Mouse (Mus musculus): ENCODE results near the gene Sufu.

GRCm38 (mm10) chr19:46463446-46463845 is 66.8 kb downstream of the Sufu start:
- TF ChIP-seq POLR2A (IDR thresholded peaks at IDR 0.05; ENCODE audit: insufficient read length, low read depth) = no peak
- no peak for TF ChIP-seq TCF12 (IDR thresholded peaks at IDR 0.05; ENCODE audit: insufficient read depth, poor library complexity, severe bottlenecking)
- no peak for TF ChIP-seq E2F4 (IDR thresholded peaks at IDR 0.05; ENCODE audit: insufficient read depth)
- no peak for TF ChIP-seq POLR2AphosphoS2 (IDR thresholded peaks at IDR 0.05; ENCODE audit: insufficient read length, low read depth)
- no peak for TF ChIP-seq CEBPB (IDR thresholded peaks at IDR 0.05; ENCODE audit: insufficient read depth, poor library complexity, severe bottlenecking)
- no peak for TF ChIP-seq USF1 (IDR thresholded peaks at IDR 0.05; ENCODE audit: low read depth)
- TF ChIP-seq MYOG (IDR thresholded peaks at IDR 0.05; ENCODE audit: control insufficient read depth in 1 of 3, insufficient read depth in 1 of 3, insufficient read length in 2 of 3, low read depth in 2 of 3) = no peak
- TF ChIP-seq MYOD1 (IDR thresholded peaks at IDR 0.05; ENCODE audit: control insufficient read depth in 1 of 3, insufficient read length in 2 of 3, low read depth in 2 of 3) = no peak
- no peak for TF ChIP-seq SRF (IDR thresholded peaks at IDR 0.05; ENCODE audit: control insufficient read depth, insufficient read length, low read depth)
- no peak for TF ChIP-seq MAX (IDR thresholded peaks at IDR 0.05; ENCODE audit: low read depth)
